Mouse (Mus musculus): ENCODE measurements at regions not wholly inside any gene's neighbourhood (a gene's known extent, or its start where the extent isn't known, plus 50 kb on each side); places are given as distances from the start of the nearest gene placed in this dataset.

DNA sequence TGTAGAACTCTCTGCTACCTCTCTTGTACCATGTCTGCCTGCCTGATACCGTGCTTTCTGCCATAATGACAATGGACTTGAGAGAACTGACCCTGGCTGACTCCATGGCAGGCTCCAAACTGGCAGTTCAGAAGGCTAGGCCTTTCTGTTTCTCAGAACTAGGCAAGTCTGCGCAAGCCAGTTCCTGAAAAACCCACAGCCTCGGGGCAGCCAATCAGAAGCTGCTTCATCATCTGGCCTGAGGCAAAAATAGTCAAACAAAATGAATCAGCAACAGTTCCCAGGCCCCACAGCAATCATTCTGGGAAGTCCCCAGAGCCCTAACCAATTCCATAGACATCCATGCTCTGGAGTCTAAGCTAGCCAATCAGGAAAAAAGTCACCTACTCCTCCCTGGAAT lies 284.5 kb downstream of the Olfr1505 start:
- no peak for DNase-seq

DNA sequence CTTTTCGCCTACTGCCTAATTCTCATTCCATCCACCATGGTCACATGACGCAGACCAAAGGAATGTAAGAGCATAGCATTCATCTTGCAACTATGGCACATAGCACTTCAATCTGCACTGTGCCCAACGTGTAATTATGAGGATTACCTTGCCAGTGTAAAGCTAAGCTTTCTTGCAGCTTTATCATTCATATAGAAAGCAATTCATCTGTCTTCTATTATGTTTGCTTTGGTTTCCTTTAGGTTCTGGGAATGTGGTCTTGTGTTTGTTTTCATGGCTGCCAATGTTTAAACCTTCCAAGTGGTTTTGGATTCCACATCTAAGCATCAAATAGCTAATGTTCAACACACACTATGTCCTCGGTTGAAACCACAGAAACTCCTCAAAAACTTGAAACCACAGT lies 307.2 kb downstream of the Olfr1505 start:
- no peak for DNase-seq

GRCm38 (mm10) chr19:14225061-14225696 lies 311.8 kb downstream of the Olfr1505 start:
- peak; percentile 47 for DNase-seq

GRCm38 (mm10) chr19:14225787-14226186 lies 312.5 kb downstream of the Olfr1505 start:
- no peak for DNase-seq

DNA sequence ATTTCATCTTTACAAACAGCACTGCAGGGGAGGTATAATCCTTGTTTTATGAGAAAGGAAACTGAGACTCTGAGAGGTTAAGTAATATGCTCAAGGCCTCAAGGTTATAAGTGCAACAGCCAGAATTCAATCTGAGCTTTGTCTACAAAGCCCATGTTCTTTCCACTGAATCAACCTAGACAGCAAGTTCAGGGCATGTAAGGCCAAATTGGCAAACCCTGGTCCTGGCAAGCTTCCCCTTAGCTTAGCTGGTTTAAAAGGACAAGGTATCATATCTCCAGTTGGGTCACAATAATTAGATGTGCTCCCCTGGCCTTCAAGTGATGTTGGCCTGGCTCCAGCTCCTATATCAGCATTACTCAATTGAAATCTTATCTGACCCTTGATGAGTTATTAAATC lies 313.2 kb downstream of the Olfr1505 start:
- DNase-seq, result no peak

GRCm38 (mm10) chr19:14243565-14243964 lies 330.2 kb downstream of the Olfr1505 start:
- no peak for DNase-seq

GRCm38 (mm10) chr19:14246973-14247614 lies 333.8 kb downstream of the Olfr1505 start:
- no peak for DNase-seq

DNA sequence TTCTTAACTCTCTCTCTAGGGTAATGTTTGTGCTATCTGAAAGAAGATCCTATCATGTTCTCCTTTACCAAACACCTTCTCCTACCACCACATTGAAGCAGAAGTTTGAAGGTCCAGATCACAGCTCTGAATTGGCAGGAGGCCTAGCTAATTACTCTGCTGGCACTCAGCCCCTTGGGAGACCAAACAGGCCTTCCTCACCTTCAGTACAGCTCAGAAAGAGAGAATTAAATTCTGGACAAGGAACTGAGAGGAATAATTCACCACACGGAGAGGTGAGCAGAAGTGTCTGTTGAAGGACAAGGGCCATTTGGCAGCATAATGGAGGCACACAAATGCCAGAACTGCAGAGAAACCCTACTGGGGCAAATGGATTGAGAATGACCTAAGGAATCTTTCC lies 334.6 kb downstream of the Olfr1505 start:
- DNase-seq, result no peak

DNA sequence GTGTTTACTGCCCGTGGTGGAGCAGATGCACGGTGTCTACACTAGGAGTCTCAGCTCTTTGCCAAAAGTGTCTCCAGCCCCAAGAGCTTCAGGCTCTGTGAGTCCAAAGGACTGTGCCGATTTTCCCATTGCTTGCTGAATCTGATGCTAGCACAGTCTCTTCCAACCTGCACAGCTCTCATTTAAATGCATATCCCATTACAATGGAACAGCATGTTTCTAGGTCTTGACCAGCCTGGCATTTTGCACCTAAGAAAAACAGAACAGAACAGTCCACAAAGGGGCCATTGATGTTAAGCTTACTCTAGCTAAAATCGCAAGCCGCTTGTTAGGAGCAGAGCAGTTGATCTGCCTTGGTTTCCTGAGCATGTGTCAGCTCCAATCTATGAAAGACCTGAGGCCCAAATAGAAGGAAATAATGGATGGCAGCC lies 339.2 kb downstream of the Tle4 start:
- DNase-seq, result no peak

GRCm38 (mm10) chr19:14259223-14259622 lies 338.6 kb downstream of the Tle4 start:
- DNase-seq, result no peak

DNA sequence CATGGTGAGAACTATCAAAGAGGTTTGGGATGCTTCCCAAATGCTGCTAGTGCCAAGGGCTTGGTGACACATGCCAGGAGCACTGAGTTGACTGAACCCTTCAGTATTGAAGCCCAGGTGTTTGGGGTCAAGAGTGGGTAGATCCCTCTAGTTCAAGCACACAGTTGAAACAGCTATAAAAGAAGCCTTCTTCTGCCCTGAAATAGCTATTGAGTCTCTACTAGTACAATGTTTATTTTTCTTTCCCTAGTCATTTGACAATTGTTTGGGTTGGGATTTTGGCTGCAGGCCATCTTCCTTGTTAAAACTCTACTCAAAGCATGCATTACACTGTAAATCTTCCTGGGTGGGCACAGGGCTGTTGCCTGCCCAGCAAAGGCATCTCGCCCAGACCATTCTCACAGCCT lies 308.5 kb downstream of the Tle4 start:
- DNase-seq, result peak; percentile 10

DNA sequence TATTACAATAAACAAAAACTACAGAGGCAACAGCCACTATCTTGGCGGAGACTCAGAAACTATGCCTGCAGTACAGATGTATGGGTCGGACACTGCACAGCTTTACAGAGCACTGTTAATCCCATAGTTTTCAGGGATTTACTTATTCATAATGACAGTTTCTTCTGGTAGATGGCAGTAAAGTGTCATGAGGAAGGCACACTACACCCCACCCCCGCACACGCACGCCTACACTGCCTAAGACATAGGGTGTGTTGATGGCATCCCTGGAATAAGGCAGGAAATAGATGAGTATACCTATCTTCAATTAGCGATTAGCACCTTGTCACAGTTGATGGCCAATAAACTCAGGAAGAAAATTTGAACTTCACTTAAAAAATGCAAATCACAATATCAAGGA lies 306.9 kb downstream of the Tle4 start:
- DNase-seq, result no peak

- DNase-seq, result no peak
Observed at GRCm38 (mm10) chr19:14293172-14293571, 304.7 kb downstream of the Tle4 start.

GRCm38 (mm10) chr19:14301176-14301943 lies 296.5 kb downstream of the Tle4 start:
- DNase-seq, result no peak

GRCm38 (mm10) chr19:14314301-14314700 lies 283.6 kb downstream of the Tle4 start:
- peak; percentile 14 for DNase-seq

DNA sequence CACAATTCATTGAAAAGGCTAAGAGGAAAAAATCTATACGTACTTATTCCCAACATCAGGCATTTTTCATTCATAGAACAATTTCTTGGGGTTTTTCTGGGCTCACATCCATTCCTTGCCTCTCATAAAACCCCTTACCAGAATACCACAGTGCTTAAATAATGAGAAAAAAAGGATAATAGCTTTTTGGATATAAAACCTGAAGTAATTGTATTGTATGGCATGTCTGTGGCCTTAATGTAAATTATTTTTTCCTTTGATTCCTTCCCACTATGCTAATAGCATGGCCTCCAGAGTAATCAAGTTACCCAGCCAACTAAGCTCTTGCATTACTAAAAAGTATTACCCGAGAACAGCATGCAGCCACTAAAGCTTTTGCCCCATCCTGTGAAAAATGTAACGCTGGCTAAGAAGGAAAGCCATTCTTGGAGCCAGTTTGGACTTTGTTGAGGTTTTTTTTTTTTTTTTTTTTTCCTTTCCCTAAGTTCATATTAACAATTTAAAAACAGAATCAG lies 278.1 kb downstream of the Tle4 start:
- no peak for DNase-seq

GRCm38 (mm10) chr19:14325353-14326052 lies 272.3 kb downstream of the Tle4 start:
- no peak for DNase-seq

DNA sequence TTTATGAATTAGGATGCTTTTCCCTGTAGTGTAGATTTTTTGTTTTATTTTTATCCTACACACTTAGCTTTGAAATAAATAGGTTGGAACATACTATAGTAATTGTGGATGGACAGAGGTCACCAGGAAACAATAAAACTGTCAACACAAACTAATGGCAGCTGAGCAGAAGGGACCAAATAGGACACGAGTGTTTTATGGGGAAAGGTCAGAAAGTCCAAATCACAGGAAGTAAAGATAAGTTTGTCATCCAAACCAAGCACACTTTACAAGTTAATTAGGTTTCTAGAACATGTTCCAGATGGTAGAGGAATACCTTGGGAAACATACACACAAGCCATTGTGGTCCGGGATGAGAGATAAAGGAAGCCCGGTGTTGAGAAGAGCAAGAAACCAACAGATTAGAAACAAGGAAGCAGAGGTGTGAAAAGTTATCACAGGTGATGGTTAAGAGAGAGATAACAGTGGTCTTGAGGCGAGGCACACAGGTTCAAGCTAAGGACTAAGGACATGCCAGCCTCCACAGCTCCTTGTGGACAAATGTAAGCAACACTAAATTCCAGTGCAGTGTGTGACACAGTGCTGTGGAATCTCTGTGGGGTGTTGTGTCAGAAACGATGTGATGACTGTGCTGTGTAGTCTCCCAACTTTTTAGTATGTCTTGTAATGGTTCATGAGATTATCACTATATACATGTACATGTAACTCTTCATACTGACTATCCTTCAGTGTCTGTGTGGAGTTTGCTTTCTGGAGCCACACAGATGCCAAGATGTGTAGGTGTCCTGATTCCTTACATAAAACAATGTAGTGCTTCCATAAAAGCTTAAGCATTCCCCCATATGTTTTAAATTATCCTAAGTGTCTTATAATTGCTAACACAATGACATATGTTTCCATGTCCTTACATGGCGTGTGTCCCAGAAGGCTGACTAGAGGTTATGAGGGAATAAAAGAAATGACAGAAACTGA lies 264.5 kb downstream of the Tle4 start:
- no peak for DNase-seq

DNA sequence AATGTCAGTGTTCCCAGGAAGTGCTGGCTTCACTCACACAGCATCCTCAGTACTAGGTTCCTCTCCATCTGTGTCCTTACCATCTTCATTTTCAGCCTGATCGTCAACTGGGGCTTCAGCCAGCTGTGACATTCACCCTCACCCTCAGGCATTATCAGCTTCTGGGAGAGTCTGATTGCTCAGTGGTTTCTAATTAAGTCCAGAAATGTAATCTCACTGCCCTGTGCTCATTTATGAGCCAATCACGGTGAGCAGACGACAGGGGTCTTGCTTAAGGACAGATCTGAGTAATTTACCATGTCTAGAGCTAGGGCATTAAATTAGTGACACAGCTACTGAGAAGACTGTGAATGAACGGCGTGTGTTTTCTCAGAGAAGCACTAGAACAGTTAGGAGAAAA lies 260.8 kb downstream of the Tle4 start:
- DNase-seq, result no peak

GRCm38 (mm10) chr19:14340759-14341158 lies 257.1 kb downstream of the Tle4 start:
- peak; percentile 40 for DNase-seq

GRCm38 (mm10) chr19:14343890-14344289 lies 254.0 kb downstream of the Tle4 start:
- DNase-seq, result no peak

GRCm38 (mm10) chr19:14344467-14344866 lies 253.4 kb downstream of the Tle4 start:
- no peak for DNase-seq

Data from layer of hippocampus, adult 9-11 months (tissue).